Mouse (Mus musculus) neural tube, embryonic 11.5 days (tissue): ENCODE measurements at regions not wholly inside any gene's neighbourhood (a gene's known extent, or its start where the extent isn't known, plus 50 kb on each side); places are given as distances from the start of the nearest gene placed in this dataset.
A peak's percentile ranks its signal among the peaks of the same experiment; 100 is the strongest.

ENCODE experiments used
- ATAC-seq: fragments of 200-750 bp; cut with Nextera tagmentation; 2 replicates; pipeline ENCODE4 v1.8.0; 2017; ENCODE audit warnings: moderate number of reproducible peaks, mild to moderate bottlenecking, moderate TSS enrichment, moderate library complexity; ENCODE audit not compliant: insufficient read depth, low FRiP score, low TSS enrichment
- DNase-seq: peaks from one replicate; pipeline ENCODE4 v3.0.0-alpha.2; 2015; ENCODE audit warnings: low spot score
- H3K27ac ChIP-seq: fragments of 300-500 bp; sonication (generic); 2 replicates; pipeline ENCODE4 v1.5.1; 2014; ENCODE audit warnings: low read depth, mild to moderate bottlenecking, low read length
- H3K27me3 ChIP-seq: fragments of 300-500 bp; sonication (generic); 2 replicates; pipeline ENCODE4 v1.6.1; 2014; ENCODE audit warnings: mild to moderate bottlenecking, low read length, mixed read lengths; ENCODE audit not compliant: control insufficient read depth, insufficient read depth
- H3K36me3 ChIP-seq: fragments of 300-500 bp; sonication (generic); 2 replicates; pipeline ENCODE4 v1.6.1; 2014; ENCODE audit warnings: mild to moderate bottlenecking, low read length, moderate library complexity, mixed read lengths; ENCODE audit not compliant: control insufficient read depth, insufficient read depth
- H3K4me1 ChIP-seq: fragments of 300-500 bp; sonication (generic); 2 replicates; pipeline ENCODE4 v1.6.1; 2014; ENCODE audit warnings: low read length, mixed read lengths; ENCODE audit not compliant: control insufficient read depth, insufficient read depth
- H3K4me2 ChIP-seq: fragments of 300-500 bp; sonication (generic); 2 replicates; pipeline ENCODE4 v1.6.1; 2014; ENCODE audit warnings: low read depth, mild to moderate bottlenecking, moderate library complexity
- H3K4me3 ChIP-seq: fragments of 300-500 bp; sonication (generic); 2 replicates; pipeline ENCODE4 v1.5.1; 2014; ENCODE audit warnings: low read depth, low read length
- H3K9ac ChIP-seq: fragments of 300-500 bp; sonication (generic); 2 replicates; pipeline ENCODE4 v1.6.1; 2014; ENCODE audit warnings: mild to moderate bottlenecking, low read length
- H3K9me3 ChIP-seq: fragments of 300-500 bp; sonication (generic); 2 replicates; pipeline ENCODE4 v1.6.1; 2016; ENCODE audit warnings: low read length; ENCODE audit not compliant: control insufficient read depth
- WGBS: fragments of 180-500 bp; shearing (Covaris S2); extraction: QIAGEN DNeasy Blood & Tissue Kit; methylation state at CpG from one replicate; pipeline ENCODE4 v1.1.7; 2014; 5-methylcytosine and 5-hydroxymethylcytosine counted together

- Histone ChIP-seq H3K4me1 (no peaks in the 10 kb centered on the region), H3K4me3 (no peak overlapping the region), H3K9ac (no peak overlapping the region), H3K4me2 (no peak overlapping the region), H3K27me3 (no peaks in the 10 kb centered on the region), H3K36me3 (no peaks in the 10 kb centered on the region), H3K9me3 (no peaks in the 10 kb centered on the region), H3K27ac (no peak overlapping the region)
- DNase-seq, result no peak
- WGBS, result 80% methylated on average over 3 of the region's 3 CpGs
- ATAC-seq, result no peak
Observed at GRCm38 (mm10) chr4:48803777-48804176, 140.5 kb downstream of the Cavin4 start.

DNA sequence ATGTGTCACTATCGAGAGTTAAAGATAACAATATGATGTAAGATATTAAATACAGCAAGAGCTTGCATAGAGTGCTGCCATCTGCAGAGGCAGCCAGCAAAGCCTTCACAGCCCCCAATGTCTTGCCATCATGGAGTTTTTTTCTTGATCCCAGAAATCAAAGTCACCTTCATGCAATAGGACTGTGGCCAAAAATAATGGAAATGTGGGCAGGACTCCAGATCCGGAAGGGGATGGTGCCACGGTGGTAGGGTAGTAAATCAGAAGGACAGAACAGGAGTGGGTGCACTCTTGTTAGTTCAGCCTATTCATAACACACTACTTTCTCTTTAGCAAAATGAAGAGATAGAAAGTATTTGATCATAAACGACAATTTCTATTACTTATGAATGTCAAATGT lies 145.3 kb downstream of the Cavin4 start:
- DNase-seq (no peak), ATAC-seq (no peak)
- H3K27me3 ChIP-seq, result no peaks in the 10 kb centered on the region
- H3K4me1 ChIP-seq, result no peaks in the 10 kb centered on the region
- H3K9me3 ChIP-seq, result no peaks in the 10 kb centered on the region
- H3K9ac ChIP-seq, result no peak overlapping the region
- WGBS, result 89% methylated on average over 4 of the region's 4 CpGs
- H3K36me3 ChIP-seq, result no peaks in the 10 kb centered on the region
- H3K4me3 ChIP-seq, result no peak overlapping the region
- no peak overlapping the region for H3K4me2 ChIP-seq
- no peak overlapping the region for H3K27ac ChIP-seq

GRCm38 (mm10) chr4:48833718-48834117 lies 170.4 kb downstream of the Cavin4 start:
- Histone ChIP-seq H3K27me3 (no peaks in the 10 kb centered on the region), H3K4me3 (no peak overlapping the region), H3K9me3 (no peaks in the 10 kb centered on the region), H3K9ac (no peak overlapping the region), H3K27ac (no peak overlapping the region), H3K4me2 (no peak overlapping the region), H3K36me3 (no peaks in the 10 kb centered on the region), H3K4me1 (no peaks in the 10 kb centered on the region)
- 79% methylated on average over 2 of the region's 2 CpGs for WGBS
- DNase-seq (no peak), ATAC-seq (no peak)

DNA sequence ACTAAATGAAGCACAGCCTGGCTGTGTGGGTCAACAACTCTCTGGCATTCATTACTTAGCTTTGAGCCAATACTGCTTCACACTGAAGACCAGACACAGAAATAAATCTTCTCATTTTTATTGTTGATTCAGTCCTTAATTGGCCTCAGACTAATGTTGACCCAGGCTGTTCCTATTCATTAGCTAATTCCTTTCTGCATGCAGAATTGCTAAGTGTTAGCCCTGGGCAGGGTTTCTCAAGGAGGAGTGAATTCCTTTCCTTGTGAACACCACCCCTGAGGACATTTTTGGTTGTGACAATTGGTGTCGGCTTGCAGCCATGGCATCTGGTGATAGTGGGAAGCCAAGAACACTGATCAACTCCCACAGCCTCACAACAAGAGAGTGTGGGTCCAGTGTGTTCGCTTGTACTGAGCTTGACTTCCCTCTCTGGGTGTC lies 179.5 kb downstream of the Cavin4 start:
- 44% methylated on average over 2 of the region's 2 CpGs for WGBS
- H3K9me3 ChIP-seq, result no peaks in the 10 kb centered on the region
- no peak overlapping the region for H3K27ac ChIP-seq
- no peak for DNase-seq
- peak; percentile 53; the same call in 1 of the 2 replicates for ATAC-seq
- no peak overlapping the region for H3K9ac ChIP-seq
- H3K4me1 ChIP-seq, result 0 out of 2 replicates have a peak, but pooled peaks cover 3% of the 10 kb centered on the region
- no peak overlapping the region for H3K4me2 ChIP-seq
- H3K36me3 ChIP-seq, result no peaks in the 10 kb centered on the region
- no peaks in the 10 kb centered on the region for H3K27me3 ChIP-seq
- no peak overlapping the region for H3K4me3 ChIP-seq

DNA sequence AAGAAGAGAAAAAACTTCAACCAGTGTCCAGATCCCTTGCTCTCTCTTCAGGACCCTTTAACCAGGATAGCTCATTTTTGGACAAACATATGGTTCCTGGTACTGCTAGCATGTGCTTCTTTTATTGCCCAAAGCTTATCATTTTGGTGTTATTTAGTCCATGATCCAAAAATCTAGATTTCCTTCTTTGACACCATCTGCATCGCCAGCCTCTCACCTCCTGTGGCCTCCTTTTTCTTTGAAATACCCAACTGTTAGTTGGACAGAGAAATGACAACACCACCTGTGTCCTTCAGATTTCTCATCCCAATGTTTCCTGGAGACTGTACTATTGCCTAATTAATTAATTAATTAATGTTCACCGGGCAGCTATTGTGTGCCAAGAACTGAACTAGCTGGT lies 188.0 kb upstream of the Plppr1 start:
- no peak overlapping the region for H3K4me2 ChIP-seq
- no peaks in the 10 kb centered on the region for H3K4me1 ChIP-seq
- no peaks in the 10 kb centered on the region for H3K27me3 ChIP-seq
- no peaks in the 10 kb centered on the region for H3K9me3 ChIP-seq
- H3K36me3 ChIP-seq, result no peaks in the 10 kb centered on the region
- H3K27ac ChIP-seq, result no peak overlapping the region
- ATAC-seq (no peak), DNase-seq (no peak)
- WGBS, result 92% methylated on average over 2 of the region's 2 CpGs
- no peak overlapping the region for H3K9ac ChIP-seq
- H3K4me3 ChIP-seq, result no peak overlapping the region

DNA sequence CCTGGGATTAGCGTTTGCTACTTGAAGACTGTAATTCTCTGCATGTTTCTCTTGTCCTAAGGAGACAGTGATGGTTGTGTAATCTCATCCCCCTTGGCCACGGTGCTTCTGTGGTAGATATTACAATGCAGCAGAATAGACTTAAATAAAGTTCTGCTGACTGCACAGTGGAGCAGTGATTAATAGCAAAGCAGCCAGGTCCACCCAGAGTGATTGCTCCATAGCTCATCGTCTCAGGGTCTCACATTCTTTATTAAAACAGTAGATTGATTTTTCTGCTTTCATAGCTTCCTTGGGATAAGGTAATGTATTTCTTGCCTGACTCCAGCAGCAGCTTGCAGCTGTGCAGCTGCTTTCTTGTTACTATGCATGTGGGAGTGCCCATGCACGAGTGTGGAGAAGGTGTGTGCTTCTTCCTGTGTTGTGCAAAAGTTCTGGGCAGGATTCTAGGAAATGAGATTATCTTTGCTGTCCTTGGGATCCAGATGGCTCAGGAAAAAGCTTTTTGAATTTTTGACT lies 169.9 kb upstream of the Plppr1 start:
- H3K4me2 ChIP-seq, result no peak overlapping the region
- no peak overlapping the region for H3K27ac ChIP-seq
- no peak overlapping the region for H3K4me3 ChIP-seq
- H3K27me3 ChIP-seq, result no peaks in the 10 kb centered on the region
- no peaks in the 10 kb centered on the region for H3K4me1 ChIP-seq
- 77% methylated on average over 4 of the region's 4 CpGs for WGBS
- no peaks in the 10 kb centered on the region for H3K9me3 ChIP-seq
- no peak for ATAC-seq
- no peaks in the 10 kb centered on the region for H3K36me3 ChIP-seq
- no peak overlapping the region for H3K9ac ChIP-seq
- no peak for DNase-seq

DNA sequence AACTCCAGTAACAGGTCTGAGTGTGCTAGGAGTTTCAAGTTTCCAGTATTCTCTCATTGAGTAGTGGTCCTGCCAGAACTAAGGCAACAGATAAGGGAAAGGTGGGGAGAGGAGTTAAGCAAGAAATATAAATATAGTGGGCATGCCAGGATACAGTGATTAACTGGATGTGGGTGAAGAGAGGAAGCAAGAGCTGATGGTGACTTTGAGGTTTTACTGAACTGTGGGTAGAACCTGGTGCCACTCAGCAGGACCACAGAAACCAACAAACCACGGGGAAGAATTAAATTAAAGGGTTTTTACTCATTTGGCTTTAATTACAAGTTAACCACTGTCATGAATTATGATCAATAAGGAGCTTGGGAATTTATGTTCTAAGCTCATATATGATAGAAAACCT lies 154.5 kb upstream of the Plppr1 start:
- Histone ChIP-seq H3K9ac (no peak overlapping the region), H3K36me3 (no peaks in the 10 kb centered on the region), H3K27me3 (no peaks in the 10 kb centered on the region), H3K9me3 (no peaks in the 10 kb centered on the region), H3K4me1 (no peaks in the 10 kb centered on the region), H3K4me3 (no peak overlapping the region), H3K4me2 (no peak overlapping the region), H3K27ac (no peak overlapping the region)
- DNase-seq, result no peak
- ATAC-seq, result no peak
- WGBS, result 86% methylated on average over 1 of the region's 1 CpGs

DNA sequence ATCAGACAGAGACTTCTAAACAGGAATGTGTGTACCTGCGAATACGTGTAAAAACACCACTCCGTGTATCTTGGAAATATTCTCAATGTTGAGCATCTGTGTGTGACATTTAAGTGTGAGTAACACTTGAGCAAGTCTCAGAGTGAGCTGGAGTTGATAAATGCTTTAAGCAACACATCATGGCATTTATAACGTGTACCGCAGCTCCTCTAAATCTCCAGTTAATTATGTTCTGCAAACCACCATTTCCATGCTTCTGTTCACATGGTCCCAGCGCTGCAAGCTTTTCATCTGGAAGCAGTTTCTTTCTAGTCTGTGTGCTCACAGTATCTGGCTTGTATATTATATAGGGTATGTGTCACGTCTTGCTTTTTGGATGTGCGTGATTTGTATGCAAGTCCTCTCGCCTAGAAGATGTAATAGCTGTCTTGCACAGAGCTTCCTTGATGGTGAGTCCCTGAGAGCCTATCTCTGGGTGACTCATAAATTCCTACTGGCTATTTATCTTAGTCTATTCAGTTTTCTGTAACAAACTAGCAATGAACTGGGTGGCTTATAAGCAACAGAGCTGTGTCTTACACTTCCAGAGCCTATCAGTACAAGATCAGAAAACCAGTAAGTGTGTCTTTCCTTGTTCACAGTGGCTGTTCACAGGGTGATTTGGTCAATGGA lies 153.7 kb upstream of the Plppr1 start:
- 84% methylated on average over 9 of the region's 9 CpGs for whole genome bisulfite sequencing
- no peak for DNase-seq
- no peak for ATAC-seq

GRCm38 (mm10) chr4:48909161-48909560 lies 149.9 kb upstream of the Plppr1 start:
- H3K9ac ChIP-seq, result no peak overlapping the region
- H3K4me3 ChIP-seq, result no peak overlapping the region
- H3K4me1 ChIP-seq, result no peaks in the 10 kb centered on the region
- no peak for DNase-seq
- 83% methylated on average over 2 of the region's 2 CpGs for WGBS
- H3K4me2 ChIP-seq, result no peak overlapping the region
- H3K9me3 ChIP-seq, result no peaks in the 10 kb centered on the region
- no peaks in the 10 kb centered on the region for H3K27me3 ChIP-seq
- ATAC-seq, result no peak
- H3K36me3 ChIP-seq, result no peaks in the 10 kb centered on the region
- no peak overlapping the region for H3K27ac ChIP-seq

More for the DNA sequence above, 153.7 kb upstream of the Plppr1 start:
- H3K9ac ChIP-seq, result no peak overlapping the region
- H3K27me3 ChIP-seq, result no peaks in the 10 kb centered on the region
- H3K4me2 ChIP-seq, result no peak overlapping the region
- no peak overlapping the region for H3K4me3 ChIP-seq
- no peaks in the 10 kb centered on the region for H3K36me3 ChIP-seq
- no peak overlapping the region for H3K27ac ChIP-seq
- H3K9me3 ChIP-seq, result no peaks in the 10 kb centered on the region
- H3K4me1 ChIP-seq, result no peaks in the 10 kb centered on the region
